Comparison of ENCODE assay signal across 27 mouse cellular contexts in the genomic region with DNA sequence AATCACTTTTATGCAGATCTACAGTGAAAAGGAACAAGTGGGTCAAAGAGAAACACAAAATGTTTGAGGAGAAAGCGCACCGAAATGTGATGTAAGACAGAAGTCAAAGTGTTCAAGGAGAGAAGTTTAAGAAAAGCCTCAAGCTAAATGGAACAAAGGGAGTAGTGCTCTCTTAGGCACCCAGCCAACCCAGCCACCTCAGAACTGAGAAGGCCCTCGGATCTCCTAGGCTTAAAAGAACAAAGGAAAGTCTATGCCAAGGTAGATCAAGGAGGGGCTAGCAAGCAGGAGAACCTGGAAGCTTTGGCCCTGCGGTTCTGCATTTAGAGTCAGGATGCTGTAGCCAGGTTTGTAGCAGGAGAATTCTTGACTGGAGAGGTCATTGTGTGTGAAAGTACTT. TPM values are rescaled to one million over a fixed set of nuclear protein-coding genes. Genes with fewer than 3 reads are reported as not detected.
"Had no signal": no experiment of that assay in that cellular context is flagged by ENCODE, and none has a peak within 500 bp of the region (broad histone marks: within the 10 kb centered on the region; RNA-seq: fewer than 3 reads in every experiment).

No protein-coding gene starts in this region.

- H3K4me3 ChIP-seq: gastrocnemius, adult 2 months; heart, embryonic 13.5 days; heart, embryonic 15.5 days; hindbrain, embryonic 13.5 days; hindbrain, embryonic 15.5 days; layer of hippocampus, adult 2 months; left cerebral cortex, adult 2 months; limb, embryonic 10.5 days; limb, embryonic 12.5 days had no signal

- H3K4me2 ChIP-seq: heart, embryonic 11.5 days; heart, embryonic 13.5 days; heart, embryonic 15.5 days; hindbrain, embryonic 13.5 days; hindbrain, embryonic 15.5 days; limb, embryonic 12.5 days; liver, embryonic 11.5 days had no signal

- H3K27me3 ChIP-seq: heart, embryonic 13.5 days; heart, embryonic 15.5 days; hindbrain, embryonic 13.5 days; hindbrain, embryonic 15.5 days; limb, embryonic 12.5 days had no signal

- H3K9me3 ChIP-seq: heart, embryonic 13.5 days; heart, embryonic 15.5 days; hindbrain, embryonic 13.5 days; hindbrain, embryonic 15.5 days; limb, embryonic 10.5 days had no signal

- H3K27ac ChIP-seq: gastrocnemius, adult 2 months; heart, embryonic 13.5 days; heart, embryonic 15.5 days; hindbrain, embryonic 13.5 days; hindbrain, embryonic 15.5 days; hindbrain, postnatal 0 days; layer of hippocampus, adult 2 months; left cerebral cortex, adult 2 months; limb, embryonic 10.5 days; limb, embryonic 12.5 days; liver, embryonic 14.5 days had no signal

- H3K9ac ChIP-seq: heart, embryonic 13.5 days; heart, embryonic 15.5 days; hindbrain, embryonic 13.5 days; hindbrain, embryonic 15.5 days; limb, embryonic 12.5 days; liver, embryonic 14.5 days had no signal

- ATAC-seq: hindbrain, postnatal 0 days; intestine, postnatal 0 days had no signal

- H3K36me3 ChIP-seq: heart, embryonic 13.5 days; heart, embryonic 15.5 days; hindbrain, embryonic 13.5 days; hindbrain, embryonic 15.5 days; limb, embryonic 10.5 days; limb, embryonic 12.5 days had no signal

- DNase-seq: gastrocnemius, adult 2 months; gastrocnemius, postnatal 10 days; gastrocnemius, postnatal 25 days; heart, adult 18-20 months; heart, postnatal 14 days; heart, postnatal 36 days; kidney, adult 18-20 months; kidney, adult 8-10 months; kidney, postnatal 10 days; kidney, postnatal 25 days; kidney, postnatal 4 days; liver had no signal

- H3K4me1 ChIP-seq: heart, embryonic 13.5 days; heart, embryonic 15.5 days; hindbrain, embryonic 13.5 days; hindbrain, embryonic 15.5 days; limb, embryonic 12.5 days had no signal

RNA-seq across cellular contexts. Expression of gene Tdrd5, which starts 48.6 kb away (rescaled TPM):
- polyA plus RNA-seq: heart, embryonic 11.5 days; heart, postnatal 0 days; limb, embryonic 10.5 days had no signal

RNA-seq across cellular contexts. Expression of gene Nphs2, which starts 55.7 kb away (rescaled TPM):
- polyA plus RNA-seq: heart, embryonic 11.5 days; heart, embryonic 13.5 days; hindbrain, embryonic 11.5 days; hindbrain, embryonic 13.5 days; limb, embryonic 10.5 days; limb, embryonic 12.5 days; liver, embryonic 11.5 days had no signal
